In the genomic region with DNA sequence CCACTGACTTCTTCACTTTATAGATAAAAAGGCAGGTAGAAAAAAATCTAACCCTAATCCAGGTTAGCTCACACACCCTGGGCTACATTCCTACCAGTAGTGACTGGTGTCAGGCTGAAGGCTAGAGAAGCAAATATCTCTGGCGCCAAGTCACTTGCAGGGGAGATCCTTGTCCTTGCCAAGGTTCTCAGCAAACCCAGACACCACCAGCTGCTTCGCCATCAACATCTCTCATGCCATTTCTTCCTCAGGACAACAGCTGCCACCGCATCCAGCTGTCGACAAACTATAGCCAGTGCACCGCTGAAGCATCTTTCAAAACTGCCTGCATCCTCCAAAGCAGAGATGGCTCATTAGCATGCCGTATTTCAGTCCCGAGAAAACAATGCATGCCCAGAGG, we compare ENCODE assay signal across 23 mouse cellular contexts.
A peak's percentile ranks its signal among the peaks of the same experiment; 100 is the strongest.
DNase-seq lines count a peak whose midpoint lies in the region; ATAC-seq and TF ChIP-seq lines count a peak whose summit lies in the region.
"Had no signal": no experiment of that assay in that cellular context is flagged by ENCODE, and none has a peak within 500 bp of the region (broad histone marks: within the 10 kb centered on the region; RNA-seq: fewer than 3 reads in every experiment).

No protein-coding gene starts in this region.

- no peaks in the 10 kb centered on the region for H3K4me1 ChIP-seq in hindbrain, postnatal 0 days (ENCODE audit: insufficient read depth, low read length)
- H3K4me1 ChIP-seq in hindbrain, embryonic 16.5 days (ENCODE audit: control insufficient read depth, insufficient read depth, low read depth, low read length), result no peaks in the 10 kb centered on the region
- H3K4me1 ChIP-seq in midbrain, postnatal 0 days (ENCODE audit: insufficient read depth, low read length), result no peaks in the 10 kb centered on the region
- H3K4me1 ChIP-seq in midbrain, embryonic 15.5 days, result 0 out of 2 replicates have a peak, but pooled peaks cover 4% of the 10 kb centered on the region

- WGBS in hindbrain, postnatal 0 days, result 59% methylated on average over 7 of the region's 7 CpGs
- WGBS in hindbrain, embryonic 16.5 days, result 65% methylated on average over 7 of the region's 7 CpGs
- WGBS in midbrain, postnatal 0 days, result 87% methylated on average over 7 of the region's 7 CpGs
- WGBS in midbrain, embryonic 15.5 days, result 86% methylated on average over 7 of the region's 7 CpGs

- no peak overlapping the region for H3K4me2 ChIP-seq in hindbrain, postnatal 0 days (ENCODE audit: low read depth, low read length)
- H3K4me2 ChIP-seq in hindbrain, embryonic 16.5 days (ENCODE audit: low read length), result no peak overlapping the region
- no peak overlapping the region for H3K4me2 ChIP-seq in midbrain, postnatal 0 days (ENCODE audit: low read depth, low read length, poor library complexity, severe bottlenecking)
- no peak overlapping the region for H3K4me2 ChIP-seq in midbrain, embryonic 15.5 days

- no peak overlapping the region for H3K4me3 ChIP-seq in hindbrain, postnatal 0 days (ENCODE audit: low read length)
- H3K4me3 ChIP-seq in hindbrain, embryonic 16.5 days (ENCODE audit: low read length), result no peak overlapping the region
- no peak overlapping the region for H3K4me3 ChIP-seq in midbrain, postnatal 0 days (ENCODE audit: low read depth, low read length)
- no peak overlapping the region for H3K4me3 ChIP-seq in midbrain, embryonic 15.5 days

- H3K27ac ChIP-seq in hindbrain, postnatal 0 days, result no peak overlapping the region
- H3K27ac ChIP-seq in hindbrain, embryonic 16.5 days (ENCODE audit: low read depth, low read length), result no peak overlapping the region
- no peak overlapping the region for H3K27ac ChIP-seq in midbrain, postnatal 0 days (ENCODE audit: low read depth, low read length)
- no peak overlapping the region for H3K27ac ChIP-seq in midbrain, embryonic 15.5 days

- intact Hi-C loops in left cerebral cortex, postnatal 4 days (cut with DNase I), result no loop called here

- no peaks in the 10 kb centered on the region for H3K36me3 ChIP-seq in hindbrain, postnatal 0 days (ENCODE audit: insufficient read depth, low read length)
- H3K36me3 ChIP-seq in hindbrain, embryonic 16.5 days (ENCODE audit: control insufficient read depth, insufficient read depth, low read length), result no peaks in the 10 kb centered on the region
- H3K36me3 ChIP-seq in midbrain, postnatal 0 days (ENCODE audit: insufficient read depth, low read length), result no peaks in the 10 kb centered on the region
- H3K36me3 ChIP-seq in midbrain, embryonic 15.5 days (replicated peaks), result no peaks in the 10 kb centered on the region
- H3K36me3 ChIP-seq: G1E had no signal

- ATAC-seq in cerebellum, adult (ENCODE audit: insufficient number of reproducible peaks, low FRiP score, low TSS enrichment), result no peak
- no peak for ATAC-seq in hindbrain, postnatal 0 days
- ATAC-seq in hindbrain, embryonic 16.5 days, result no peak
- no peak for ATAC-seq in midbrain, postnatal 0 days (ENCODE audit: low FRiP score)
- no peak for ATAC-seq in midbrain, embryonic 15.5 days (replicated peaks)
- ATAC-seq: activated CD4-positive, CD25-positive, alpha-beta regulatory T cell, adult 4 months; CD4-positive, CD25-positive, alpha-beta regulatory T cell, adult 4 months; Patski had no signal

- H3K9me3 ChIP-seq in hindbrain, postnatal 0 days (ENCODE audit: low read length), result no peaks in the 10 kb centered on the region
- no peaks in the 10 kb centered on the region for H3K9me3 ChIP-seq in hindbrain, embryonic 16.5 days (ENCODE audit: control insufficient read depth, low read length)
- H3K9me3 ChIP-seq in midbrain, postnatal 0 days (ENCODE audit: low read length), result no peaks in the 10 kb centered on the region
- H3K9me3 ChIP-seq in midbrain, embryonic 15.5 days, result no peaks in the 10 kb centered on the region

- no peaks in the 10 kb centered on the region for H3K27me3 ChIP-seq in hindbrain, postnatal 0 days (ENCODE audit: insufficient read depth, low read length)
- H3K27me3 ChIP-seq in hindbrain, embryonic 16.5 days (replicated peaks; ENCODE audit: control insufficient read depth, insufficient read depth, low read length), result no peaks in the 10 kb centered on the region
- no peaks in the 10 kb centered on the region for H3K27me3 ChIP-seq in midbrain, postnatal 0 days (ENCODE audit: insufficient read depth, low read length)
- H3K27me3 ChIP-seq in midbrain, embryonic 15.5 days (replicated peaks), result no peaks in the 10 kb centered on the region
- H3K27me3 ChIP-seq: CH12.LX, Patski had no signal

- H3K9ac ChIP-seq in hindbrain, postnatal 0 days (replicated peaks; ENCODE audit: low read length), result no peak overlapping the region
- no peak overlapping the region for H3K9ac ChIP-seq in hindbrain, embryonic 16.5 days (ENCODE audit: low read depth, low read length)
- no peak overlapping the region for H3K9ac ChIP-seq in midbrain, postnatal 0 days (replicated peaks; ENCODE audit: low read length, poor library complexity, severe bottlenecking)
- no peak overlapping the region for H3K9ac ChIP-seq in midbrain, embryonic 15.5 days

- no peak for TF ChIP-seq CTCF in hindbrain, postnatal 0 days (IDR thresholded peaks at IDR 0.05; ENCODE audit: low read depth)
- TF ChIP-seq CTCF in midbrain, postnatal 0 days (IDR thresholded peaks at IDR 0.05), result no peak

- peak; percentile 59 to 70 for DNase-seq in cerebellum, postnatal 10 days
- peak; percentile 37 for DNase-seq in hindbrain, postnatal 0 days (ENCODE audit: low spot score)
- peak; percentile 58 for DNase-seq in left cerebral cortex, postnatal 4 days
- DNase-seq in left cerebral cortex, adult 18-20 months (ENCODE audit: low spot score in 2 of 2), result no peak
- peak; percentile 27 for DNase-seq in midbrain, postnatal 0 days (ENCODE audit: low spot score)
- DNase-seq: adrenal gland, adult 2 months; adrenal gland, adult 8-10 months; adrenal gland, postnatal 10 days; adrenal gland, postnatal 14 days; adrenal gland, postnatal 25 days; adrenal gland, postnatal 36 days; B cell, adult 2 months; cerebellum, adult 11 months; cerebellum, adult 11-12 months; cerebellum, adult 18-20 months had no signal

Comparison
In these comparisons a context has a peak if more than half of its experiments do, and no peak if none do; other contexts are left out.
1. DNase-seq: peak in cerebellum, postnatal 10 days (2 of 2), hindbrain, postnatal 0 days (single experiment), left cerebral cortex, postnatal 4 days (single experiment) and midbrain, postnatal 0 days (single experiment); none in left cerebral cortex, adult 18-20 months (0 of 2).